Mouse (Mus musculus): ENCODE results near the gene Ctdspl. TPM values are rescaled to one million over a fixed set of nuclear protein-coding genes. Genes with fewer than 3 reads are reported as not detected.

Ctdspl gene
- polyA plus RNA-seq, 1 experiment from 2014 or later: 8.1 TPM

DNA sequence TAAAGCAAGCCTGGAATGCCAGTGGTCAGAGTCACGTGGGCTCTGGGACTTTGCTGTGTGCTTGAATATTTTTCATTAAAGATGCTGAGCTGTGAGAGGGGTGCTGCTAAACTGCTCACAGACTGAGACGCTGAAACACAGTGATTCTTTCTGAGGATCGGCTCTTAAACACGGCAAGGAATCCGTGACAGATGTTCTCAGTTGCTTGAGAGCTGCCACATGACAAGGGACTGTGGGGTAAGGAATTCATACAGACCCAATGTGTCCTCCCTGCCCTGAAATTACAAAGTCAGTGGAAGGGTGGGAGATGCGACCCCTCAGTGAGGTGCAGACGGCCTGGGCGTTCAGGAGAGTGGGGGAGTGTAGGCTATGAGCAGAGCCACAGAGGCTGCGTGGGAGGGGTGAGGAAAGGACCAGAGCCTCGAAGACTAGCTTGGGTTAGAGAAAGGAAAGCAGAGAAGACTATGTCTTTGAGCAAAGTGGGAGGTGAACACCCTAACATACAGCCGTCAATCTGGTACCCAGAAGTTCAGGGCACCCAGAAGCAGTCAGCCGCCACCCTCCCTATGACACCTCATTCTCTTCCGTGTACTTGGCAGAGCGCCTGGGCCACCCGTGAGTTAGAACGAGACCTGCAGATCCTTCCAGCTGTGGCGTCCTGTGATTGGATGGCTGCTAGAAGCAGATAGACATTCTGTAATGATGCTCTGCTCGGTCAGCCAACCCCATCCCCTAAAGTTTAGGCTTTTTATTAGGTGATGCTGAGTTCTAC, 38.2 kb downstream of the Ctdspl start:
- WGBS: 66% methylated on average over 18 of the region's 18 CpGs
- peak; percentile 34; the same call in 1 of the 2 replicates for ATAC-seq
- Histone ChIP-seq H3K36me3 (ENCODE audit: control insufficient read depth, insufficient read depth, low read length) (no peaks in the 10 kb centered on the region), H3K27me3 (replicated peaks; ENCODE audit: control insufficient read depth, insufficient read depth, low read length) (no peaks in the 10 kb centered on the region), H3K4me3 (ENCODE audit: low read length) (no peak overlapping the region), H3K27ac (ENCODE audit: low read depth, low read length) (no peak overlapping the region), H3K4me2 (ENCODE audit: low read length) (no peak overlapping the region), H3K9me3 (ENCODE audit: control insufficient read depth, low read length) (no peaks in the 10 kb centered on the region; the same call in none of the 2 replicates), H3K4me1 (ENCODE audit: control insufficient read depth, insufficient read depth, low read depth, low read length) (no peaks in the 10 kb centered on the region; the same call in 1 of the 2 replicates), H3K9ac (ENCODE audit: low read depth, low read length) (no peak overlapping the region)

DNA sequence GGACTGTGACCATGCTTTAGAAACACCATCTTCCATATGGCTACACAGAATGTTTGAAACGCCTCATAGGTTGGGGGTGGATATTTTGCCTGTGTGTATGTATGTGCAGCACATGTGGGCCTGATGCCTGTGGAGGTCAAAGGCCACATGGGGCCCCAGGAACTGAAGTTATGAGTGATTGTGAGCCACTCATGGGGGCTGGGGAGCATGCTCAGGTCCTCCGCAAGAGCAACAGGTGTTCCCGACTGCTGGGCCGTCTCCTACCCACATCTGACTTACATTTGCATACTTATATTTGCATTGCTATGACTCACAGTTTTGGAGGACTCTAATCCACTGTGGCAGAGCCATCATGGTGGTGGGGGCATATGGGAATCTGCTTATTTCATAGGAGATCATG, 43.6 kb downstream of the Ctdspl start:
- no peak overlapping the region for H3K4me3 ChIP-seq (ENCODE audit: low read length)
- H3K4me1 ChIP-seq (ENCODE audit: control insufficient read depth, insufficient read depth, low read depth, low read length): peaks cover 6% of the 10 kb centered on the region
- no peaks in the 10 kb centered on the region; the same call in none of the 2 replicates for H3K9me3 ChIP-seq (ENCODE audit: control insufficient read depth, low read length)
- no peak overlapping the region for H3K27ac ChIP-seq (ENCODE audit: low read depth, low read length)
- H3K36me3 ChIP-seq (ENCODE audit: control insufficient read depth, insufficient read depth, low read length): no peaks in the 10 kb centered on the region
- ATAC-seq: no peak
- H3K4me2 ChIP-seq (ENCODE audit: low read length): no peak overlapping the region
- WGBS: 88% methylated on average over 4 of the region's 4 CpGs
- H3K9ac ChIP-seq (ENCODE audit: low read depth, low read length): no peak overlapping the region
- H3K27me3 ChIP-seq (replicated peaks; ENCODE audit: control insufficient read depth, insufficient read depth, low read length): no peaks in the 10 kb centered on the region

DNA sequence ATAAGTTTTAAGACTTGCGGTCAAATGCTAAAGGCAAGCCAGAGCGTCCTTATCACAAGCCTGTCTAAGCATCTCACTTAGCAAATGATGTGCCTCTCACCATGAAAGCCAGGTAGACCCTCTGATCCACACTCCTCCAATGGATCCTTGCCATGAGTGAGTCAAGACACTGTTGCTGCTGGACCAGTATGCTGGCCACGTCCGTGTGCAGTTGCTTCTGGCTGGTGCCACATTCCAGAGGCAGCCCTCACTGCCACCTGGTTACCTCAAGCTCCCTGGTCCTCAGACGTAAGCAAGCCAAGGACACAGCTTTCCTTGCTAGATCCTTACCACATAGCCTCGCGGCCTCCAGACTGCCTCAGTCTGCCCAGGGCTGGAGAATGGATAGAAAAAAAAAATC, 46.8 kb downstream of the Ctdspl start:
- peak; percentile 59; the same call in 1 of the 2 replicates for ATAC-seq
- Histone ChIP-seq H3K27me3 (replicated peaks; ENCODE audit: control insufficient read depth, insufficient read depth, low read length) (no peaks in the 10 kb centered on the region), H3K9ac (ENCODE audit: low read depth, low read length) (no peak overlapping the region), H3K4me1 (ENCODE audit: control insufficient read depth, insufficient read depth, low read depth, low read length) (peaks cover 16% of the 10 kb centered on the region), H3K36me3 (ENCODE audit: control insufficient read depth, insufficient read depth, low read length) (no peaks in the 10 kb centered on the region), H3K27ac (ENCODE audit: low read depth, low read length) (no peak overlapping the region; the same call in 1 of the 2 replicates), H3K4me3 (ENCODE audit: low read length) (no peak overlapping the region), H3K9me3 (ENCODE audit: control insufficient read depth, low read length) (no peaks in the 10 kb centered on the region), H3K4me2 (ENCODE audit: low read length) (no peak overlapping the region)
- WGBS: 82% methylated on average over 7 of the region's 7 CpGs

DNA sequence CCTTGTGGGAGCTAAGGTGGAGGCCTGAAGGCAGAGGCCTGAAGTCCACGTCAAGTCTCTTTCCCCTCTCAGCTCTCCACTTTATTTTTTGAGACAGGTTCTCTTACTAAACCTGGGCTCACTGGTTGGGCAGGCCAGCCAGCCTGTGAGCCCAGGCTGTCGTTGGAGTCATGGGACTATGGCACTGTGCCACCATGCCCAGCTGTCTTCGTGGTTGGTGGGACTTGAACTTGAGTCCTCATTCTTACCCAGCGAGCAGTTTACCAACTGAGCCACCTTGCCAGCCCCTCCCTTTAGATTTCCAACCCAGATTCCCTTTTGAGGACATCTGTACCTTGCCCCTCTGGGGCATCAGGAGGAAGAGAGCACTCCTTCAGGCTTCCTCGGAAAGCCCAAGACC, 47.3 kb downstream of the Ctdspl start:
- no peak overlapping the region for H3K4me3 ChIP-seq (ENCODE audit: low read length)
- no peak for ATAC-seq
- H3K4me2 ChIP-seq (ENCODE audit: low read length): no peak overlapping the region
- H3K27ac ChIP-seq (ENCODE audit: low read depth, low read length): no peak overlapping the region; the same call in 1 of the 2 replicates
- no peak overlapping the region for H3K9ac ChIP-seq (ENCODE audit: low read depth, low read length)
- H3K4me1 ChIP-seq (ENCODE audit: control insufficient read depth, insufficient read depth, low read depth, low read length): peaks cover 16% of the 10 kb centered on the region
- 72% methylated on average over 5 of the region's 5 CpGs for WGBS
- no peaks in the 10 kb centered on the region for H3K9me3 ChIP-seq (ENCODE audit: control insufficient read depth, low read length)
- H3K36me3 ChIP-seq (ENCODE audit: control insufficient read depth, insufficient read depth, low read length): no peaks in the 10 kb centered on the region
- no peaks in the 10 kb centered on the region for H3K27me3 ChIP-seq (replicated peaks; ENCODE audit: control insufficient read depth, insufficient read depth, low read length)

DNA sequence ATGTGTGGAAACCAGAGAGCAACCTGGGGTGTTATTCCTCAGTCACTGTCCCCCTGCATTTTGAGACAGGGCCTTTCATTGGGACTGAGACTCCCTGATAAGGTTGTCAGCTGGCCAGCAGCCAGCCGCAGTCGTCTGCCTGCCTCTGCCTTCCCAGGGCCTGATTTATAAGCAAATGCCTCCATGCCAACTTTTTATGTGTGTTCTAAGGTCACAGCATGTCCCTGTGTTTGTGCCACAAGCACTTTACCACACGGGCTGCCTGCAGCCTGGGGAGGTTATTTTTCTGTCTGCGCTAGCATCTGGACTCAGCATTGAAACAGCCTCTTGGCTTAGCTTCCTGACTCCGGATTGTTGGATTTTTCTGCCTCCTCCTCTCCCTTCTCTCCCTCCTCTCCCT, 47.9 kb downstream of the Ctdspl start:
- H3K27me3 ChIP-seq (replicated peaks; ENCODE audit: control insufficient read depth, insufficient read depth, low read length): no peaks in the 10 kb centered on the region
- H3K9ac ChIP-seq (ENCODE audit: low read depth, low read length): no peak overlapping the region
- no peak overlapping the region for H3K4me3 ChIP-seq (ENCODE audit: low read length)
- H3K36me3 ChIP-seq (ENCODE audit: control insufficient read depth, insufficient read depth, low read length): no peaks in the 10 kb centered on the region
- ATAC-seq: no peak
- H3K27ac ChIP-seq (ENCODE audit: low read depth, low read length): peak overlapping the region; percentile 21; the same call in 1 of the 2 replicates
- no peaks in the 10 kb centered on the region for H3K9me3 ChIP-seq (ENCODE audit: control insufficient read depth, low read length)
- H3K4me2 ChIP-seq (ENCODE audit: low read length): no peak overlapping the region
- peaks cover 16% of the 10 kb centered on the region for H3K4me1 ChIP-seq (ENCODE audit: control insufficient read depth, insufficient read depth, low read depth, low read length)
- 30% methylated on average over 5 of the region's 5 CpGs for WGBS

DNA sequence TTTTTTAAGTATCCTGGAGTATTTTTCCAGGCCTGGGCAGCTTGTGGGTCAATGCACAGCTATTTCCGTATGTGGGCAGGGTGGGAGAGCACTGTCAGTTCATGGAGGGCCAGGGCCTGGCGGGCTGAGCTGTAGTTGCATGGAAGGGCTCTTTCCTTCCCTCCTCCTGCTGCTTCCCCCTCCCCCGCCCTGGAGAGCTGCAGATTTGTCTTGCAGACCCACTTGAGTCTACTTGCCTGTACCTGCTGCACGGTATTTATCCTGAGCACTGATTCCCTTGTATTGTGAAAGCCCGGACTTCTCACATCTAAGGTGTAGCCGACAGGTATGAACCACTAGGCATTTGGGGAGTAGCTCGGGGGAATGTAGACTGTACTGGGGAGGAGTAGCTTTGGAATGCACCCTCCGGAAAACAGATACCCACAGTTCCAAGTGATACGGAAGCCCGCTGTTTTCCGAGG, 49.0 kb downstream of the Ctdspl start:
- H3K4me1 ChIP-seq (ENCODE audit: control insufficient read depth, insufficient read depth, low read depth, low read length): peaks cover 19% of the 10 kb centered on the region
- no peaks in the 10 kb centered on the region for H3K27me3 ChIP-seq (replicated peaks; ENCODE audit: control insufficient read depth, insufficient read depth, low read length)
- H3K4me3 ChIP-seq (ENCODE audit: low read length): no peak overlapping the region
- H3K9ac ChIP-seq (ENCODE audit: low read depth, low read length): peak overlapping the region; percentile 27; the same call in 1 of the 2 replicates
- WGBS: 72% methylated on average over 11 of the region's 11 CpGs
- no peak overlapping the region for H3K27ac ChIP-seq (ENCODE audit: low read depth, low read length)
- no peak overlapping the region for H3K4me2 ChIP-seq (ENCODE audit: low read length)
- H3K36me3 ChIP-seq (ENCODE audit: control insufficient read depth, insufficient read depth, low read length): no peaks in the 10 kb centered on the region
- no peak for ATAC-seq
- H3K9me3 ChIP-seq (ENCODE audit: control insufficient read depth, low read length): no peaks in the 10 kb centered on the region

DNA sequence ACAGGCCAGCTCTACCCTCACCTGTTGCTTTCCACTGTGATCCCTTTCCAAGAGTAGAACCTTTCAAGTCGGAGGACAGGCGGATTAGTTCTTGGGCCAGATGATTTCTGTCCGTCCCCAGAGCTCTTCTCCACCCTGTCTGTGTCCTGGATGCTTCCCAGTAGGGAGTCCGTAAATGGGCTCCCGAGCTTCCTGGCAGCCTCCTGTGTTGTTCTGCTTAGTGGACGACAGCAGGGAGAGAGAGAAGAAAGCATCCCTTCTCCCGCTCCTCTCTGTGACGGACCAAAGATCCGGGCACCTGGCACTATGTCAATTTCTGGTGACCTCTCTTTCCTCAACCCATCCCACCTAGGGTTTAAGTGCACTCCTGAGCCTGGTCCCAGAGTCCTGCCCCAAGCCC, 49.5 kb downstream of the Ctdspl start:
- WGBS: 56% methylated on average over 9 of the region's 9 CpGs
- no peaks in the 10 kb centered on the region for H3K27me3 ChIP-seq (replicated peaks; ENCODE audit: control insufficient read depth, insufficient read depth, low read length)
- H3K36me3 ChIP-seq (ENCODE audit: control insufficient read depth, insufficient read depth, low read length): no peaks in the 10 kb centered on the region
- no peaks in the 10 kb centered on the region for H3K9me3 ChIP-seq (ENCODE audit: control insufficient read depth, low read length)
- H3K4me1 ChIP-seq (ENCODE audit: control insufficient read depth, insufficient read depth, low read depth, low read length): peaks cover 24% of the 10 kb centered on the region
- no peak overlapping the region for H3K4me2 ChIP-seq (ENCODE audit: low read length)
- no peak overlapping the region for H3K27ac ChIP-seq (ENCODE audit: low read depth, low read length)
- ATAC-seq: no peak
- H3K9ac ChIP-seq (ENCODE audit: low read depth, low read length): peak overlapping the region; percentile 27; the same call in 1 of the 2 replicates
- no peak overlapping the region for H3K4me3 ChIP-seq (ENCODE audit: low read length)

DNA sequence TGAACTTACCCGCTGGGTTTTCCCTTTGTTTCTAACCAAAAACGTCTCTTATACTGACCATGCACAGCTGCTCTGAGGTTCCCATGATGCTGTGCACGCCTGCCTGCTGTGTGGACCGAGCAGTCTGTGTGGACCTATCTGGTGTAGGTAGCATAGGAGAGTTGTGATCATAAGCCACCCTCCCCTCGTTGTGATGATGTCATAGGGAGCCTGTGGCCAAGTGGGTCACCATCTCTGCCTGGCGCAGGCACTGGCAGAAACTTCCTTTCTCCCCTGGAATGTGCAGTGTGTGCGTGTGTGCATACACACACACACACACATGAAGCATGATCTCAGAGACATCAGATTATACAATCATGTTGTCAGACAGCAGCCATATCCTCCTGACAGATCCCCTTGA, 50.3 kb downstream of the Ctdspl start:
- no peak for ATAC-seq
- Histone ChIP-seq H3K4me1 (ENCODE audit: control insufficient read depth, insufficient read depth, low read depth, low read length) (peaks cover 26% of the 10 kb centered on the region), H3K4me2 (ENCODE audit: low read length) (no peak overlapping the region), H3K27me3 (replicated peaks; ENCODE audit: control insufficient read depth, insufficient read depth, low read length) (no peaks in the 10 kb centered on the region), H3K9ac (ENCODE audit: low read depth, low read length) (no peak overlapping the region), H3K9me3 (ENCODE audit: control insufficient read depth, low read length) (no peaks in the 10 kb centered on the region), H3K27ac (ENCODE audit: low read depth, low read length) (no peak overlapping the region), H3K36me3 (ENCODE audit: control insufficient read depth, insufficient read depth, low read length) (no peaks in the 10 kb centered on the region), H3K4me3 (ENCODE audit: low read length) (no peak overlapping the region)
- WGBS: 78% methylated on average over 7 of the region's 7 CpGs

DNA sequence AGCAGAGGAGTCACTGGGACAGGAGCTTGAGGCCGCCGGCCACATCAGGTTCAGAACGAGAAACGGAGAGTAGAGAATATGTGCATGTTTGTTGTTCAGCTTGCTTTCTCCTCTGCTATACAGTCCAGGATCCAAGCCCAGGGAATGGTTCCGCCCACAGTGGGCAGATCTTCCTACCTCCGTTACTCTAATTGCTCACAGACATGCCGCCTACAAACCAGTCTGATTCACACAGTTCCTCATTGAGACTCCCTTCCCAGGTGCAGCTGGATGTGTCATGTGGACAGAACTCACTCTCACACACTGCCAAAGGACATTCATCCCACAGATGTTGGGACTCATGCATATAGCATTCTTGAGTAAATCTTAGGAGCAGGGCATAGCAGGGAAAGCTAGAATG, 51.2 kb downstream of the Ctdspl start:
- no peak overlapping the region for H3K4me2 ChIP-seq (ENCODE audit: low read length)
- no peaks in the 10 kb centered on the region for H3K9me3 ChIP-seq (ENCODE audit: control insufficient read depth, low read length)
- no peak overlapping the region for H3K9ac ChIP-seq (ENCODE audit: low read depth, low read length)
- no peak overlapping the region for H3K27ac ChIP-seq (ENCODE audit: low read depth, low read length)
- H3K4me3 ChIP-seq (ENCODE audit: low read length): no peak overlapping the region
- no peak for ATAC-seq
- peaks cover 26% of the 10 kb centered on the region for H3K4me1 ChIP-seq (ENCODE audit: control insufficient read depth, insufficient read depth, low read depth, low read length)
- 98% methylated on average over 7 of the region's 7 CpGs for WGBS
- H3K36me3 ChIP-seq (ENCODE audit: control insufficient read depth, insufficient read depth, low read length): no peaks in the 10 kb centered on the region
- H3K27me3 ChIP-seq (replicated peaks; ENCODE audit: control insufficient read depth, insufficient read depth, low read length): no peaks in the 10 kb centered on the region
